10 mouse cellular contexts compared by ENCODE assay signal in the genomic region with DNA sequence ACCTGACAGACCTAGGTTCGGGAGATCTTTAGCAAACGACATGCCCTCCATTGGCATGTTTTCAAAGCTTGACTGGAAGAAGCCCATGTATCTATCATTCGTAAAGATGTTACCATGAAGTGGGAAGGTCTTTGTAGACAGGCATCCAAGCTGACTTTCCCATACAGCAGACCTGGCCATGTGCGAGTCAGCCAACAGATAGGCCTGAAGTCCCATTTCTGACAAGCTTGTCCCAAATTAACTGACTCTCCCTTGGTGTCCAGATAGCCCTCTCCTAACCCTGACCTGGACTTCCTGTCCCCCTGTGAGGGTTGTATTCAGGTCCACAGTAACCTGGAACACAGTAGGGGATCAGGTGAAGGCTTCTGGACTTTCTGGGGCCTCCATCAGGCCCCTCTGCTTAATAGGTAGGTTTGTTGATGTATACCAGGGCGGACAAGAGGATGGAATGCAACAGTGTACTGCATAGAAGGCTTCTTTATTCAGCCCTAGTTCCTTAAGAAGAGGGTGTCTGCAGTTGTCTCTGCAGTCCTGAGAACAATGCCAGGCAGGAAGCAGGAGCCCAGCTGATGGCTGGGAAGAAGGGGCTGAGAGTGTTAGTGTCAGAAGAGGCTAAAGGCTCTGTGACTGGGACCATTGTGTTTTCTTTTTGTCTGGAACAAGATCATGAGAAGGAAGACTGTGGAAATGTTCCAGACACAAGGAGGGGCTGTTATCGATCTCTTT. TPM values are rescaled to one million over a fixed set of nuclear protein-coding genes. Genes with fewer than 3 reads are reported as not detected.
DNase-seq lines count a peak whose midpoint lies in the region; ATAC-seq and TF ChIP-seq lines count a peak whose summit lies in the region.
"Had no signal": no experiment of that assay in that cellular context is flagged by ENCODE, and none has a peak within 500 bp of the region (broad histone marks: within the 10 kb centered on the region; RNA-seq: fewer than 3 reads in every experiment).

No protein-coding gene starts in this region.

- no peaks in the 10 kb centered on the region for H3K36me3 ChIP-seq in hindbrain, embryonic 11.5 days (ENCODE audit: control insufficient read depth, insufficient read depth, low read length)
- H3K36me3 ChIP-seq in hindbrain, embryonic 16.5 days (ENCODE audit: control insufficient read depth, insufficient read depth, low read length): no peaks in the 10 kb centered on the region
- no peaks in the 10 kb centered on the region for H3K36me3 ChIP-seq in neural tube, embryonic 13.5 days
- H3K36me3 ChIP-seq in hindbrain, postnatal 0 days (ENCODE audit: insufficient read depth, low read length): no peaks in the 10 kb centered on the region
- H3K36me3 ChIP-seq: embryonic facial prominence, embryonic 13.5 days had no signal

- H3K27me3 ChIP-seq in hindbrain, embryonic 11.5 days (ENCODE audit: control insufficient read depth, insufficient read depth, low read length): no peaks in the 10 kb centered on the region
- no peaks in the 10 kb centered on the region for H3K27me3 ChIP-seq in hindbrain, embryonic 16.5 days (replicated peaks; ENCODE audit: control insufficient read depth, insufficient read depth, low read length)
- peaks cover 4% of the 10 kb centered on the region; the same call in 1 of the 2 replicates for H3K27me3 ChIP-seq in neural tube, embryonic 13.5 days
- H3K27me3 ChIP-seq in hindbrain, postnatal 0 days (ENCODE audit: insufficient read depth, low read length): no peaks in the 10 kb centered on the region
- H3K27me3 ChIP-seq: embryonic facial prominence, embryonic 13.5 days had no signal

- H3K27ac ChIP-seq in hindbrain, embryonic 11.5 days (ENCODE audit: low read depth, low read length): peak overlapping the region; percentile 18; the same call in 1 of the 2 replicates
- no peak overlapping the region for H3K27ac ChIP-seq in hindbrain, embryonic 16.5 days (ENCODE audit: low read depth, low read length)
- H3K27ac ChIP-seq in neural tube, embryonic 13.5 days (replicated peaks): peak overlapping the region; percentile 43; the same call in 1 of the 2 replicates
- peak overlapping the region; percentile 54; the same call in 1 of the 2 replicates for H3K27ac ChIP-seq in hindbrain, postnatal 0 days

- no peaks in the 10 kb centered on the region for H3K9me3 ChIP-seq in hindbrain, embryonic 11.5 days (ENCODE audit: control insufficient read depth, low read length)
- no peaks in the 10 kb centered on the region for H3K9me3 ChIP-seq in hindbrain, embryonic 16.5 days (ENCODE audit: control insufficient read depth, low read length)
- H3K9me3 ChIP-seq in neural tube, embryonic 13.5 days: no peaks in the 10 kb centered on the region
- no peaks in the 10 kb centered on the region for H3K9me3 ChIP-seq in hindbrain, postnatal 0 days (ENCODE audit: low read length)
- H3K9me3 ChIP-seq: embryonic facial prominence, embryonic 13.5 days had no signal

- no peak for ATAC-seq in hindbrain, embryonic 11.5 days (ENCODE audit: low FRiP score)
- ATAC-seq in hindbrain, embryonic 16.5 days: no peak
- no peak for ATAC-seq in neural tube, embryonic 13.5 days (ENCODE audit: low read depth)
- no peak for ATAC-seq in hindbrain, postnatal 0 days

- H3K4me2 ChIP-seq in hindbrain, embryonic 11.5 days (replicated peaks; ENCODE audit: low read depth, low read length): no peak overlapping the region
- H3K4me2 ChIP-seq in hindbrain, embryonic 16.5 days (ENCODE audit: low read length): no peak overlapping the region
- H3K4me2 ChIP-seq in neural tube, embryonic 13.5 days: no peak overlapping the region
- H3K4me2 ChIP-seq in hindbrain, postnatal 0 days (ENCODE audit: low read depth, low read length): no peak overlapping the region
- H3K4me2 ChIP-seq: embryonic facial prominence, embryonic 13.5 days had no signal

- DNase-seq in hindbrain, embryonic 11.5 days (ENCODE audit: low spot score): no peak
- no peak for DNase-seq in neural tube, embryonic 10.5 days (ENCODE audit: extremely low spot score, low spot score)
- DNase-seq in hindbrain, postnatal 0 days (ENCODE audit: low spot score): no peak
- DNase-seq in thymus, postnatal 0 days (ENCODE audit: low spot score): no peak
- DNase-seq in testis, postnatal 10 days (ENCODE audit: low spot score): no peak
- no peak for DNase-seq in frontal cortex, adult 2 months (ENCODE audit: extremely low spot score in 1 of 2, low spot score in 1 of 2)
- DNase-seq: thymus, postnatal 36 days had no signal

- H3K9ac ChIP-seq in hindbrain, embryonic 11.5 days (ENCODE audit: low read depth, low read length): no peak overlapping the region
- no peak overlapping the region for H3K9ac ChIP-seq in hindbrain, embryonic 16.5 days (ENCODE audit: low read depth, low read length)
- no peak overlapping the region for H3K9ac ChIP-seq in neural tube, embryonic 13.5 days
- H3K9ac ChIP-seq in hindbrain, postnatal 0 days (replicated peaks; ENCODE audit: low read length): no peak overlapping the region
- H3K9ac ChIP-seq: embryonic facial prominence, embryonic 13.5 days had no signal

- no peak for TF ChIP-seq CTCF in hindbrain, postnatal 0 days (IDR thresholded peaks at IDR 0.05; ENCODE audit: low read depth)

- WGBS in hindbrain, embryonic 11.5 days: 77% methylated on average over 6 of the region's 6 CpGs
- 76% methylated on average over 6 of the region's 6 CpGs for WGBS in hindbrain, embryonic 16.5 days
- 79% methylated on average over 6 of the region's 6 CpGs for WGBS in neural tube, embryonic 13.5 days
- 76% methylated on average over 6 of the region's 6 CpGs for WGBS in hindbrain, postnatal 0 days

- no peaks in the 10 kb centered on the region; the same call in none of the 2 replicates for H3K4me1 ChIP-seq in hindbrain, embryonic 11.5 days (replicated peaks; ENCODE audit: control insufficient read depth, insufficient read depth, low read length)
- H3K4me1 ChIP-seq in hindbrain, embryonic 16.5 days (ENCODE audit: control insufficient read depth, insufficient read depth, low read depth, low read length): peaks cover 48% of the 10 kb centered on the region
- H3K4me1 ChIP-seq in neural tube, embryonic 13.5 days (replicated peaks): peaks cover 78% of the 10 kb centered on the region
- peaks cover 39% of the 10 kb centered on the region for H3K4me1 ChIP-seq in hindbrain, postnatal 0 days (ENCODE audit: insufficient read depth, low read length)

- H3K4me3 ChIP-seq in hindbrain, embryonic 11.5 days (ENCODE audit: low read depth, low read length): no peak overlapping the region
- no peak overlapping the region for H3K4me3 ChIP-seq in hindbrain, embryonic 16.5 days (ENCODE audit: low read length)
- H3K4me3 ChIP-seq in neural tube, embryonic 13.5 days: no peak overlapping the region
- no peak overlapping the region for H3K4me3 ChIP-seq in hindbrain, postnatal 0 days (ENCODE audit: low read length)
- H3K4me3 ChIP-seq: embryonic facial prominence, embryonic 13.5 days had no signal

RNA-seq across cellular contexts. Expression of gene Bag3, which starts 9.2 kb away (rescaled TPM):
- 4.3 and 5.6 TPM in 2 replicates for polyA plus RNA-seq in hindbrain, embryonic 11.5 days (2014; fragmentation: Nextera tagmentation; extraction: Ambion mirVana)
- 2.7 and 3.8 TPM in 2 replicates for polyA plus RNA-seq in hindbrain, embryonic 16.5 days (2015; fragmentation: Nextera tagmentation; extraction: Ambion mirVana)
- polyA plus RNA-seq in neural tube, embryonic 13.5 days (2015; fragmentation: Nextera tagmentation; extraction: Ambion mirVana): 3.2 and 3.6 TPM in 2 replicates
- 4.5 and 6.7 TPM in 2 replicates for total RNA-seq in hindbrain, postnatal 0 days (2014; rRNA removed)
- polyA plus RNA-seq in hindbrain, postnatal 0 days (2015; fragmentation: Nextera tagmentation; extraction: Ambion mirVana): 4.7 and 5.2 TPM in 2 replicates
- 5.9 and 6.9 TPM in 2 replicates for polyA plus RNA-seq in thymus, postnatal 0 days (2015; fragmentation: Nextera tagmentation; extraction: Ambion mirVana)
- 6.3 and 8.0 TPM in 2 replicates for polyA plus RNA-seq in frontal cortex, adult 2 months (2012; rRNA removed)
